Mouse (Mus musculus) kidney, adult 2 months (tissue): ENCODE data around the gene Plcz1.

ENCODE experiments used
- CTCF ChIP-seq: fragments of 200-500 bp; conservative IDR thresholded peaks from 2 replicates; pipeline ENCODE4 v1.5.1; 2011; ENCODE audit warnings: low read depth, mild to moderate bottlenecking, control low read depth, low read length, moderate library complexity, mixed read lengths; ENCODE audit not compliant: insufficient read depth, insufficient read length
- POLR2A ChIP-seq: fragments of 200-500 bp; IDR thresholded peaks from one replicate; pipeline ENCODE4 v1.6.1; 2011; ENCODE audit warnings: low read depth, low read length, control low read depth

GRCm38 (mm10) chr6:139989597-139989996 lies 51.7 kb downstream of the Plcz1 start:
- no peak for TF ChIP-seq POLR2A
- no peak for TF ChIP-seq CTCF
